Mouse (Mus musculus) liver, embryonic 11.5 days (tissue): ENCODE measurements around the gene Wipi1. TPM values are rescaled to one million over a fixed set of nuclear protein-coding genes. Genes with fewer than 3 reads are reported as not detected.
A peak's percentile ranks its signal among the peaks of the same experiment; 100 is the strongest.

ENCODE experiments used
- ATAC-seq: fragments of 200-750 bp; cut with Nextera tagmentation; replicated peaks from 2 replicates; pipeline ENCODE4 v1.8.0; 2017; ENCODE audit warnings: moderate number of reproducible peaks, mild to moderate bottlenecking, moderate TSS enrichment, moderate library complexity; ENCODE audit not compliant: low FRiP score
- DNase-seq: peaks from one replicate; pipeline ENCODE4 v3.0.0-alpha.2; 2017; ENCODE audit warnings: low spot score
- H3K27ac ChIP-seq: fragments of 300-500 bp; sonication (generic); 2 replicates; pipeline ENCODE4 v1.5.1; 2014; ENCODE audit warnings: mild to moderate bottlenecking, low read depth, low read length, control low read depth
- H3K27me3 ChIP-seq: fragments of 300-500 bp; sonication (generic); replicated peaks from 2 replicates; pipeline ENCODE4 v1.6.1; 2014; ENCODE audit warnings: low read length, mixed read lengths; ENCODE audit not compliant: control insufficient read depth, insufficient read depth
- H3K36me3 ChIP-seq: fragments of 300-500 bp; sonication (generic); 2 replicates; pipeline ENCODE4 v1.6.1; 2014; ENCODE audit warnings: mild to moderate bottlenecking, low read length, moderate library complexity, mixed read lengths; ENCODE audit not compliant: control insufficient read depth, insufficient read depth
- H3K4me1 ChIP-seq: fragments of 300-500 bp; sonication (generic); replicated peaks from 2 replicates; pipeline ENCODE4 v1.6.1; 2014; ENCODE audit warnings: low read length, mixed read lengths; ENCODE audit not compliant: control insufficient read depth, insufficient read depth
- H3K4me2 ChIP-seq: fragments of 300-500 bp; sonication (generic); 2 replicates; pipeline ENCODE4 v1.6.1; 2014; ENCODE audit warnings: mild to moderate bottlenecking, control low read depth, moderate library complexity
- H3K4me3 ChIP-seq: fragments of 300-500 bp; sonication (generic); 2 replicates; pipeline ENCODE4 v1.5.1; 2014; ENCODE audit warnings: low read depth, low read length, control low read depth
- H3K9ac ChIP-seq: fragments of 300-500 bp; sonication (generic); 2 replicates; pipeline ENCODE4 v1.6.1; 2014; ENCODE audit warnings: low read depth, low read length, control low read depth
- H3K9me3 ChIP-seq: fragments of 300-500 bp; sonication (generic); 2 replicates; pipeline ENCODE4 v1.6.1; 2016; ENCODE audit warnings: low read length, inconsistent platforms, mixed read lengths; ENCODE audit not compliant: control insufficient read depth
- WGBS: fragments of 180-500 bp; shearing (Covaris S2); extraction: QIAGEN DNeasy Blood & Tissue Kit; methylation state at CpG from one replicate; pipeline ENCODE4 v1.1.7; 2014; 5-methylcytosine and 5-hydroxymethylcytosine counted together
- polyA plus RNA-seq: library from polyadenylated mRNA; unstranded; fragments of >200 nt; fragmentation: Nextera tagmentation; extraction: Ambion mirVana; gene quantifications from 2 replicates; pipeline ENCODE4 v1.2.1, GENCODE M21; 2014

Gene Wipi1
- polyA plus RNA-seq, 1 experiment from 2014 or later = 21.8 TPM

GRCm38 (mm10) chr11:109649975-109650701 lies 38.4 kb upstream of the Wipi1 start:
- Histone ChIP-seq H3K9ac (peak overlapping the region; percentile 52), H3K27ac (peak overlapping the region; percentile 23; the same call in 1 of the 2 replicates), H3K4me2 (peak overlapping the region; percentile 94), H3K9me3 (no peaks in the 10 kb centered on the region), H3K4me1 (peaks cover 24% of the 10 kb centered on the region), H3K27me3 (no peaks in the 10 kb centered on the region), H3K36me3 (peaks cover 3% of the 10 kb centered on the region; the same call in 1 of the 2 replicates), H3K4me3 (peak overlapping the region; percentile 80)
- DNase-seq (peak; percentile 75), ATAC-seq (peak; percentile 54)
- 1% methylated on average over 31 of the region's 31 CpGs for WGBS

- H3K4me3 ChIP-seq = peak within 1 kb of the TSS; percentile 80
- H3K36me3 ChIP-seq = no peaks in the 10 kb centered on the region
- H3K9me3 ChIP-seq = no peaks in the 10 kb centered on the region
- DNase-seq (no peak), ATAC-seq (no peak)
- peak within 1 kb of the TSS; percentile 52 for H3K9ac ChIP-seq
- H3K4me2 ChIP-seq = peak within 1 kb of the TSS; percentile 94
- H3K27me3 ChIP-seq = no peaks in the 10 kb centered on the region
- WGBS = 12% methylated on average over 8 of the region's 8 CpGs
- H3K27ac ChIP-seq = peak within 1 kb of the TSS; percentile 23; the same call in 1 of the 2 replicates
- H3K4me1 ChIP-seq = peaks cover 23% of the 10 kb centered on the region
These were observed 37.4 kb upstream of the Wipi1 start, which contains the start of gene Prkar1a for GRCm38 (mm10) chr11:109649206-109649605. TSS of gene Prkar1a (plus strand) at chr11:109649405.

- no peak for DNase-seq
- ATAC-seq = no peak
- Histone ChIP-seq H3K36me3 (no peaks in the 10 kb centered on the region), H3K27me3 (no peaks in the 10 kb centered on the region), H3K27ac (no peak overlapping the region), H3K9me3 (no peaks in the 10 kb centered on the region), H3K4me2 (no peak overlapping the region), H3K4me1 (peaks cover 23% of the 10 kb centered on the region), H3K9ac (no peak overlapping the region), H3K4me3 (no peak overlapping the region)
- 32% methylated on average over 7 of the region's 7 CpGs for WGBS
These were observed 36.7 kb upstream of the Wipi1 start for GRCm38 (mm10) chr11:109648510-109648909.

GRCm38 (mm10) chr11:109641498-109642222 lies 29.9 kb upstream of the Wipi1 start:
- Histone ChIP-seq H3K4me3 (no peak overlapping the region), H3K36me3 (no peaks in the 10 kb centered on the region), H3K4me2 (no peak overlapping the region), H3K4me1 (no peaks in the 10 kb centered on the region), H3K9ac (no peak overlapping the region), H3K27ac (no peak overlapping the region), H3K27me3 (no peaks in the 10 kb centered on the region), H3K9me3 (no peaks in the 10 kb centered on the region)
- no peak for ATAC-seq
- DNase-seq = no peak
- 77% methylated on average over 5 of the region's 5 CpGs for WGBS

- DNase-seq = no peak
- no peaks in the 10 kb centered on the region for H3K4me1 ChIP-seq
- no peaks in the 10 kb centered on the region for H3K27me3 ChIP-seq
- H3K4me3 ChIP-seq = no peak overlapping the region
- H3K36me3 ChIP-seq = no peaks in the 10 kb centered on the region
- no peak overlapping the region for H3K27ac ChIP-seq
- no peak overlapping the region for H3K9ac ChIP-seq
- H3K4me2 ChIP-seq = no peak overlapping the region
- H3K9me3 ChIP-seq = no peaks in the 10 kb centered on the region
- ATAC-seq = no peak
- 68% methylated on average over 6 of the region's 6 CpGs for WGBS
These were observed 24.2 kb upstream of the Wipi1 start for GRCm38 (mm10) chr11:109635871-109636395.

- DNase-seq (no peak), ATAC-seq (no peak)
- Histone ChIP-seq H3K4me2 (no peak overlapping the region), H3K27ac (no peak overlapping the region), H3K36me3 (no peaks in the 10 kb centered on the region), H3K27me3 (no peaks in the 10 kb centered on the region), H3K4me3 (no peak overlapping the region), H3K4me1 (no peaks in the 10 kb centered on the region), H3K9ac (no peak overlapping the region), H3K9me3 (no peaks in the 10 kb centered on the region)
- 83% methylated on average over 9 of the region's 9 CpGs for WGBS
These were observed 23.2 kb upstream of the Wipi1 start for GRCm38 (mm10) chr11:109634928-109635327.

GRCm38 (mm10) chr11:109629021-109629521 lies 17.3 kb upstream of the Wipi1 start:
- DNase-seq (no peak), ATAC-seq (no peak)
- Histone ChIP-seq H3K9ac (no peak overlapping the region), H3K27me3 (no peaks in the 10 kb centered on the region), H3K27ac (no peak overlapping the region), H3K4me2 (no peak overlapping the region), H3K4me3 (no peak overlapping the region), H3K9me3 (no peaks in the 10 kb centered on the region), H3K36me3 (no peaks in the 10 kb centered on the region), H3K4me1 (peaks cover 3% of the 10 kb centered on the region; the same call in 1 of the 2 replicates)
- WGBS = 65% methylated on average over 10 of the region's 10 CpGs

- H3K27me3 ChIP-seq = no peaks in the 10 kb centered on the region
- DNase-seq (no peak), ATAC-seq (peak; percentile 77)
- H3K9me3 ChIP-seq = no peaks in the 10 kb centered on the region
- no peaks in the 10 kb centered on the region for H3K36me3 ChIP-seq
- no peak overlapping the region for H3K4me3 ChIP-seq
- H3K4me1 ChIP-seq = peaks cover 3% of the 10 kb centered on the region; the same call in 1 of the 2 replicates
- H3K27ac ChIP-seq = no peak overlapping the region
- no peak overlapping the region for H3K4me2 ChIP-seq
- 42% methylated on average over 3 of the region's 3 CpGs for WGBS
- H3K9ac ChIP-seq = no peak overlapping the region
These were observed 16.3 kb upstream of the Wipi1 start for GRCm38 (mm10) chr11:109628099-109628498.
